Mouse (Mus musculus) brain, embryonic 14.5 days (tissue): Measurements from ENCODE around the gene App. TPM values are rescaled to one million over a fixed set of nuclear protein-coding genes. Genes with fewer than 3 reads are reported as not detected.
A peak's percentile ranks its signal among the peaks of the same experiment; 100 is the strongest.

Experiments used
- DNase-seq: peaks from one replicate; pipeline ENCODE4 v3.0.0-alpha.2; 2011; ENCODE audit warnings: low read depth
- CTCF ChIP-seq: fragments of 200-500 bp; IDR thresholded peaks from 2 replicates; pipeline ENCODE4 v1.5.1; 2012; ENCODE audit warnings: inconsistent platforms, mild to moderate bottlenecking, moderate library complexity, borderline replicate concordance; ENCODE audit not compliant: insufficient read depth, insufficient read length; ENCODE audit errors: extremely low read depth
- POLR2A ChIP-seq: fragments of 200-500 bp; IDR thresholded peaks from 2 replicates; pipeline ENCODE4 v1.6.1; 2012; ENCODE audit warnings: mild to moderate bottlenecking, inconsistent platforms, borderline replicate concordance; ENCODE audit not compliant: poor library complexity, insufficient read depth, insufficient read length, severe bottlenecking; ENCODE audit errors: extremely low read depth
- polyA plus RNA-seq: library from polyadenylated mRNA; depleted of rRNA; stranded (reverse); fragments of >200 nt; gene quantifications from 2 replicates; pipeline ENCODE4 v1.2.3, GENCODE M21; 2012

App gene
- polyA plus RNA-seq, 1 experiment: 485 TPM

- TF ChIP-seq CTCF: no peak
- TF ChIP-seq POLR2A: no peak
These were observed 207.5 kb downstream of the App start for GRCm38 (mm10) chr16:84966096-84966495.

GRCm38 (mm10) chr16:84963960-84964359 is 209.6 kb downstream of the App start:
- no peak for DNase-seq
- no peak for TF ChIP-seq CTCF
- TF ChIP-seq POLR2A: no peak

More at GRCm38 (mm10) chr16:84966096-84966495, 207.5 kb downstream of the App start:
- DNase-seq: peak; percentile 55

GRCm38 (mm10) chr16:84963527-84963926 is 210.0 kb downstream of the App start:
- no peak for TF ChIP-seq CTCF
- TF ChIP-seq POLR2A: no peak
- no peak for DNase-seq

- DNase-seq: no peak
- no peak for TF ChIP-seq CTCF
- TF ChIP-seq POLR2A: no peak
These were observed 216.3 kb downstream of the App start for GRCm38 (mm10) chr16:84957253-84957652.

- TF ChIP-seq POLR2A (no peak), CTCF (no peak)
These were observed 216.9 kb downstream of the App start for GRCm38 (mm10) chr16:84956690-84957089.

GRCm38 (mm10) chr16:84955840-84956239 is 217.7 kb downstream of the App start:
- no peak for TF ChIP-seq CTCF
- no peak for TF ChIP-seq POLR2A
- no peak for DNase-seq

More at GRCm38 (mm10) chr16:84956690-84957089, 216.9 kb downstream of the App start:
- DNase-seq: no peak

- peak; percentile 96 for TF ChIP-seq CTCF
- TF ChIP-seq POLR2A: no peak
These were observed 218.2 kb downstream of the App start for GRCm38 (mm10) chr16:84955204-84955839.

GRCm38 (mm10) chr16:84931024-84931423 is 242.5 kb downstream of the App start:
- peak; percentile 59 for DNase-seq
- no peak for TF ChIP-seq CTCF
- no peak for TF ChIP-seq POLR2A

More at GRCm38 (mm10) chr16:84955204-84955839, 218.2 kb downstream of the App start:
- peak; percentile 94 for DNase-seq

- DNase-seq: no peak
- TF ChIP-seq CTCF (no peak), POLR2A (no peak)
These were observed 245.7 kb downstream of the App start for GRCm38 (mm10) chr16:84927827-84928226.

GRCm38 (mm10) chr16:84919649-84920308 is 253.8 kb downstream of the App start:
- DNase-seq: peak; percentile 39

GRCm38 (mm10) chr16:84919087-84919486 is 254.5 kb downstream of the App start:
- TF ChIP-seq POLR2A (no peak), CTCF (no peak)
- peak; percentile 22 for DNase-seq

More at GRCm38 (mm10) chr16:84919649-84920308, 253.8 kb downstream of the App start:
- no peak for TF ChIP-seq POLR2A
- TF ChIP-seq CTCF: no peak

- TF ChIP-seq CTCF (no peak), POLR2A (no peak)
- peak; percentile 79 for DNase-seq
These were observed 256.8 kb downstream of the App start for GRCm38 (mm10) chr16:84916772-84917171.

GRCm38 (mm10) chr16:84911477-84912165 is 261.9 kb downstream of the App start:
- peak; percentile 46 for DNase-seq
- no peak for TF ChIP-seq CTCF

GRCm38 (mm10) chr16:84902995-84903394 is 270.6 kb downstream of the App start:
- TF ChIP-seq CTCF: no peak
- TF ChIP-seq POLR2A: no peak

More at GRCm38 (mm10) chr16:84902995-84903394, 270.6 kb downstream of the App start:
- DNase-seq: no peak
